Mouse (Mus musculus) olfactory bulb, adult 2 months (tissue): ENCODE results near the gene Trim59.
A peak's percentile ranks its signal among the peaks of the same experiment; 100 is the strongest.

Experiments
- CTCF ChIP-seq: fragments of 200-500 bp; IDR thresholded peaks from 2 replicates; pipeline ENCODE4 v1.5.1; 2012; ENCODE audit warnings: low read depth, mild to moderate bottlenecking, low read length, moderate library complexity; ENCODE audit not compliant: insufficient read depth
- POLR2A ChIP-seq: fragments of 200-500 bp; IDR thresholded peaks from 2 replicates; pipeline ENCODE4 v1.6.1; 2012; ENCODE audit warnings: mild to moderate bottlenecking, low read depth, low read length, moderate library complexity; ENCODE audit not compliant: insufficient read depth

DNA sequence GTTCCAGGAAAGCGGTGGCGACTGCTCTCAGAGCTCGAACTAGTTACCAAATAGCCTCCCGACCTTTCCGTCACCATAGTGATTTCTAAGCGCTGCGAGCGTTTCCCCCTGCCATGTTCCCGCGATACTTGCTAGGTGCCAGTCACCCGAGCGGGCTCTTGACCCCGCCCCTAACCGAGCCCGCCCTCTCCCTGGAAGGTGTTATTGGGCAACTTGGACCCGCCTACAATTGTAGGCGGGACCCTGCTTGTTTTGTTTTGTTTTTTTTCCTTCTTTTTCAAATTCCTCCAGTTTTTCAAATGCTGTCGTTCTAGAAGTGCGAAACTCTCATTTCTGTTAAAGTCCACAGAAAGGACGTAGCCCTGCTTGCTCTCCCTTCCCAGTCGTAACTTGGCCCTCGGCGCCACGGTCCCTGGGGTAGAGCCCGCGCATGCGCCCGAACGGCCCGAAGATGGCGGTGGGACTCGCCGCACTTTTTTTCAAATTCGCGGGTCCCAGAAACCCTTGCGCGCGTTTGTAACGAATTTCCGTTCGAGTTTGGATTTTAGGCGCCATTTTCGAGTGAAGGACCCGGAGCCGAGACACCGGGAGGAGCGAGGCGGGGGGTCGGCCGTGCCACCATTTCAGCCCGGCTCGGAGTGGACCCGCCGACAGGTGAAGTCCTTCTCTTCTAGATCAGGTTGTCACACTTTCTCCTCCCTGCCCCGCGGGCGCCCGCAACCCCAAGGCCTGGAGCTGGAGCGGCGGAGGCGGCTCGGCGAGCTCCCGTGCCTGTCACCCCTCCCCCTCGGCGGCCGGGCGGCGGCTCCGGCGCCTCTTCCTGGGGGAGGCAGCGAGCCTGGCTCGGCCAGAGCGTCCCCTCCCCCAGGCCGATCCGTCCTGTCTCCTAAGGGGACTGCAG, 39.9 kb downstream of the Trim59 start, which contains the start of the genes Ift80 and Smc4:
- TF ChIP-seq POLR2A (peak; percentile 34; the same call in 1 of the 2 replicates), CTCF (no peak)
